Mouse (Mus musculus) myocyte (in vitro differentiated cells): ENCODE measurements around the gene Ppp2r5c. TPM values are rescaled to one million over a fixed set of nuclear protein-coding genes. Genes with fewer than 3 reads are reported as not detected.
A peak's percentile ranks its signal among the peaks of the same experiment; 100 is the strongest.

Experiments used
- H3K27me3 ChIP-seq: one replicate; pipeline ENCODE4 v1.6.1; 2011; ENCODE audit not compliant: control insufficient read depth, insufficient read depth, insufficient read length
- H3K36me3 ChIP-seq: one replicate; pipeline ENCODE4 v1.6.1; 2011; ENCODE audit not compliant: control insufficient read depth, insufficient read depth
- H3K4me2 ChIP-seq: one replicate; pipeline ENCODE4 v1.6.1; 2011; ENCODE audit warnings: low read depth, control low read depth
- H3K4me3 ChIP-seq: one replicate; pipeline ENCODE4 v1.5.1; 2011; ENCODE audit warnings: mild to moderate bottlenecking, control low read depth, moderate library complexity
- H3K79me2 ChIP-seq: one replicate; pipeline ENCODE4 v1.6.1; 2011; ENCODE audit not compliant: control insufficient read depth, insufficient read depth
- H3ac ChIP-seq: one replicate; pipeline ENCODE4 v1.6.1; 2011; ENCODE audit not compliant: control insufficient read depth, insufficient read length
- CEBPB ChIP-seq: IDR thresholded peaks from 2 replicates; pipeline ENCODE4 v1.6.1; 2011; ENCODE audit warnings: mild to moderate bottlenecking, moderate library complexity; ENCODE audit not compliant: poor library complexity, insufficient read depth, severe bottlenecking
- E2F4 ChIP-seq: IDR thresholded peaks from one replicate; pipeline ENCODE4 v1.6.1; 2011; ENCODE audit warnings: mild to moderate bottlenecking, control low read depth, moderate library complexity; ENCODE audit not compliant: insufficient read depth
- MAX ChIP-seq: IDR thresholded peaks from one replicate; pipeline ENCODE4 v1.6.1; 2011; ENCODE audit warnings: low read depth, mild to moderate bottlenecking, control low read depth
- MYOD1 ChIP-seq, 3 experiments: IDR thresholded peaks; one replicate each; pipeline ENCODE4 v1.6.1; 2011; ENCODE audit warnings: control low read depth in 2 of 3, low read depth in 2 of 3, mild to moderate bottlenecking in 2 of 3, moderate library complexity in 1 of 3; ENCODE audit not compliant: insufficient read length in 2 of 3, control insufficient read depth in 1 of 3
- MYOG ChIP-seq, 3 experiments: IDR thresholded peaks; one replicate each; pipeline ENCODE4 v1.6.1; 2011; ENCODE audit warnings: control low read depth in 2 of 3, low read depth in 2 of 3, mild to moderate bottlenecking in 2 of 3; ENCODE audit not compliant: insufficient read length in 2 of 3, control insufficient read depth in 1 of 3, insufficient read depth in 1 of 3
- POLR2A ChIP-seq: IDR thresholded peaks from one replicate; pipeline ENCODE4 v1.6.1; 2011; ENCODE audit warnings: low read depth, mild to moderate bottlenecking, control low read depth, moderate library complexity; ENCODE audit not compliant: insufficient read length
- POLR2AphosphoS2 ChIP-seq: IDR thresholded peaks from one replicate; pipeline ENCODE4 v1.6.1; 2011; ENCODE audit warnings: low read depth, control low read depth; ENCODE audit not compliant: insufficient read length
- REST ChIP-seq: IDR thresholded peaks from one replicate; pipeline ENCODE4 v1.6.1; 2011; ENCODE audit warnings: mild to moderate bottlenecking, control low read depth, moderate library complexity; ENCODE audit not compliant: insufficient read depth, insufficient read length
- SRF ChIP-seq: IDR thresholded peaks from one replicate; pipeline ENCODE4 v1.6.1; 2011; ENCODE audit warnings: low read depth; ENCODE audit not compliant: control insufficient read depth, insufficient read length
- TCF12 ChIP-seq: IDR thresholded peaks from one replicate; pipeline ENCODE4 v1.6.1; 2011; ENCODE audit warnings: mild to moderate bottlenecking, control low read depth; ENCODE audit not compliant: poor library complexity, insufficient read depth, severe bottlenecking
- TCF3 ChIP-seq: IDR thresholded peaks from one replicate; pipeline ENCODE4 v1.6.1; 2011; ENCODE audit warnings: low read depth, control low read depth; ENCODE audit not compliant: insufficient read length
- USF1 ChIP-seq: IDR thresholded peaks from one replicate; pipeline ENCODE4 v1.6.1; 2011; ENCODE audit warnings: low read depth, mild to moderate bottlenecking, control low read depth, moderate library complexity
- polyA plus RNA-seq: library from polyadenylated mRNA; unstranded; fragments of >200 nt; fragmentation: generic; extraction: Trizol; gene quantifications from one replicate; pipeline ENCODE4 v1.2.1, GENCODE M21; 2012; ENCODE audit warnings: missing spikeins

Gene Ppp2r5c
- polyA plus RNA-seq, result 42.1 TPM

GRCm38 (mm10) chr12:110446290-110447170, at the start of gene Ppp2r5c:
TSS of gene Ppp2r5c (plus strand) at chr12:110447120.
- peak within 1 kb of the TSS; percentile 97 for H3K4me2 ChIP-seq
- H3K4me3 ChIP-seq, result peak within 1 kb of the TSS; percentile 80
- peaks cover 14% of the 10 kb centered on the region for H3K27me3 ChIP-seq
- peak; percentile 21 for TF ChIP-seq SRF
- no peak for TF ChIP-seq MYOD1 (IDR thresholded peaks at IDR 0.05; ENCODE audit: control insufficient read depth in 1 of 3, insufficient read length in 2 of 3, low read depth in 2 of 3)
- TF ChIP-seq POLR2A, result peak; percentile 66
- no peak for TF ChIP-seq REST
- TF ChIP-seq USF1, result peak; percentile 93
- H3K79me2 ChIP-seq, result no peaks in the 10 kb centered on the region
- H3K36me3 ChIP-seq, result no peaks in the 10 kb centered on the region
- peak within 1 kb of the TSS; percentile 35 for H3ac ChIP-seq

GRCm38 (mm10) chr12:110398351-110398750, 48.6 kb upstream of the Ppp2r5c start:
- Histone ChIP-seq H3ac (no peak overlapping the region), H3K4me2 (no peak overlapping the region), H3K36me3 (no peaks in the 10 kb centered on the region), H3K27me3 (no peaks in the 10 kb centered on the region), H3K4me3 (no peak overlapping the region), H3K79me2 (no peaks in the 10 kb centered on the region)
- TF ChIP-seq POLR2A (no peak), MYOD1 (IDR thresholded peaks at IDR 0.05; ENCODE audit: control insufficient read depth in 1 of 3, insufficient read length in 2 of 3, low read depth in 2 of 3) (no peak), MYOG (IDR thresholded peaks at IDR 0.05; ENCODE audit: control insufficient read depth in 1 of 3, insufficient read depth in 1 of 3, insufficient read length in 2 of 3, low read depth in 2 of 3) (no peak), USF1 (no peak), REST (no peak), TCF3 (no peak), TCF12 (no peak), SRF (no peak), CEBPB (no peak), MAX (no peak), POLR2AphosphoS2 (no peak), E2F4 (no peak)

GRCm38 (mm10) chr12:110399161-110399560, 47.8 kb upstream of the Ppp2r5c start:
- Histone ChIP-seq H3K36me3 (no peaks in the 10 kb centered on the region), H3K4me2 (no peak overlapping the region), H3ac (no peak overlapping the region), H3K27me3 (peaks cover 4% of the 10 kb centered on the region), H3K4me3 (no peak overlapping the region), H3K79me2 (no peaks in the 10 kb centered on the region)
- TF ChIP-seq MYOG (IDR thresholded peaks at IDR 0.05; ENCODE audit: control insufficient read depth in 1 of 3, insufficient read depth in 1 of 3, insufficient read length in 2 of 3, low read depth in 2 of 3) (no peak), REST (no peak), POLR2A (no peak), TCF12 (no peak), E2F4 (no peak), MAX (no peak), CEBPB (no peak), SRF (no peak), MYOD1 (IDR thresholded peaks at IDR 0.05; ENCODE audit: control insufficient read depth in 1 of 3, insufficient read length in 2 of 3, low read depth in 2 of 3) (no peak), USF1 (no peak), POLR2AphosphoS2 (no peak), TCF3 (no peak)

- no peak overlapping the region for H3ac ChIP-seq
- H3K79me2 ChIP-seq, result no peaks in the 10 kb centered on the region
- H3K36me3 ChIP-seq, result no peaks in the 10 kb centered on the region
- no peak overlapping the region for H3K4me2 ChIP-seq
- no peak overlapping the region for H3K4me3 ChIP-seq
- H3K27me3 ChIP-seq, result peaks cover 19% of the 10 kb centered on the region
- no peak for TF ChIP-seq TCF12
- no peak for TF ChIP-seq POLR2AphosphoS2
- TF ChIP-seq MYOD1 (IDR thresholded peaks at IDR 0.05; ENCODE audit: control insufficient read depth in 1 of 3, insufficient read length in 2 of 3, low read depth in 2 of 3), result no peak
- no peak for TF ChIP-seq POLR2A
- no peak for TF ChIP-seq USF1
- no peak for TF ChIP-seq MAX
- no peak for TF ChIP-seq TCF3
- no peak for TF ChIP-seq E2F4
These were observed 46.0 kb upstream of the Ppp2r5c start for GRCm38 (mm10) chr12:110400936-110401335.

- Histone ChIP-seq H3K36me3 (no peaks in the 10 kb centered on the region), H3K4me3 (no peak overlapping the region), H3K4me2 (no peak overlapping the region), H3K79me2 (no peaks in the 10 kb centered on the region), H3K27me3 (peaks cover 19% of the 10 kb centered on the region), H3ac (no peak overlapping the region)
- no peak for TF ChIP-seq MYOD1 (IDR thresholded peaks at IDR 0.05; ENCODE audit: control insufficient read depth in 1 of 3, insufficient read length in 2 of 3, low read depth in 2 of 3)
- no peak for TF ChIP-seq MAX
- no peak for TF ChIP-seq MYOG (IDR thresholded peaks at IDR 0.05; ENCODE audit: control insufficient read depth in 1 of 3, insufficient read depth in 1 of 3, insufficient read length in 2 of 3, low read depth in 2 of 3)
- TF ChIP-seq E2F4, result no peak
- no peak for TF ChIP-seq CEBPB
- no peak for TF ChIP-seq TCF3
- no peak for TF ChIP-seq POLR2AphosphoS2
- TF ChIP-seq POLR2A, result no peak
- no peak for TF ChIP-seq SRF
- no peak for TF ChIP-seq REST
- no peak for TF ChIP-seq USF1
- TF ChIP-seq TCF12, result no peak
These were observed 45.0 kb upstream of the Ppp2r5c start for GRCm38 (mm10) chr12:110401871-110402270.
